8 mouse cellular contexts compared by ENCODE assay signal in genomic region chr17:81402636-81403035, GRCm38 (mm10). TPM values are rescaled to one million over a fixed set of nuclear protein-coding genes. Genes with fewer than 3 reads are reported as not detected.
DNase-seq lines count a peak whose midpoint lies in the region; ATAC-seq and TF ChIP-seq lines count a peak whose summit lies in the region.

No protein-coding gene starts in this region.

- no peak overlapping the region for H3K4me3 ChIP-seq in midbrain, postnatal 0 days (ENCODE audit: low read depth, low read length)
- H3K4me3 ChIP-seq in midbrain, embryonic 15.5 days, result no peak overlapping the region
- no peak overlapping the region for H3K4me3 ChIP-seq in heart, embryonic 14.5 days (ENCODE audit: control insufficient read depth in 1 of 2, insufficient read depth in 1 of 2, low read depth in 1 of 2, low read length in 2 of 2)
- H3K4me3 ChIP-seq in midbrain, embryonic 10.5 days, result no peak overlapping the region

- H3K4me1 ChIP-seq in midbrain, postnatal 0 days (ENCODE audit: insufficient read depth, low read length), result no peaks in the 10 kb centered on the region
- H3K4me1 ChIP-seq in midbrain, embryonic 15.5 days, result 0 out of 2 replicates have a peak, but pooled peaks cover 3% of the 10 kb centered on the region
- peaks cover 2 to 43% of the 10 kb centered on the region in 2 experiments; a peak in 3 of 4 replicates for H3K4me1 ChIP-seq in heart, embryonic 14.5 days (ENCODE audit: control insufficient read depth in 2 of 2, insufficient read depth in 2 of 2, low read length in 2 of 2)
- peaks cover 12% of the 10 kb centered on the region for H3K4me1 ChIP-seq in midbrain, embryonic 10.5 days

- peak; percentile 18 for DNase-seq in midbrain, postnatal 0 days (ENCODE audit: low spot score)
- DNase-seq in cerebellum, adult 11-12 months, result peak; percentile 53
- peak; percentile 77 for DNase-seq in lung, postnatal 10 days
- no peak for DNase-seq in embryo, embryonic 10.5 days (ENCODE audit: low spot score)
- no peak for DNase-seq in kidney, postnatal 10 days
- no peak for DNase-seq in midbrain, embryonic 10.5 days (ENCODE audit: low spot score)

- H3K9me3 ChIP-seq in midbrain, postnatal 0 days (ENCODE audit: low read length), result no peaks in the 10 kb centered on the region
- no peaks in the 10 kb centered on the region for H3K9me3 ChIP-seq in midbrain, embryonic 15.5 days
- H3K9me3 ChIP-seq in heart, embryonic 14.5 days (ENCODE audit: control insufficient read depth, low read length), result no peaks in the 10 kb centered on the region
- no peaks in the 10 kb centered on the region for H3K9me3 ChIP-seq in midbrain, embryonic 10.5 days (replicated peaks)

- H3K27me3 ChIP-seq in midbrain, postnatal 0 days (ENCODE audit: insufficient read depth, low read length), result no peaks in the 10 kb centered on the region
- H3K27me3 ChIP-seq in midbrain, embryonic 15.5 days (replicated peaks), result no peaks in the 10 kb centered on the region
- no peaks in the 10 kb centered on the region for H3K27me3 ChIP-seq in heart, embryonic 14.5 days (ENCODE audit: control insufficient read depth, insufficient read depth, low read length)
- H3K27me3 ChIP-seq in midbrain, embryonic 10.5 days (ENCODE audit: low read depth, poor library complexity, severe bottlenecking), result no peaks in the 10 kb centered on the region

- H3K27ac ChIP-seq in midbrain, postnatal 0 days (ENCODE audit: low read depth, low read length), result no peak overlapping the region
- no peak overlapping the region for H3K27ac ChIP-seq in midbrain, embryonic 15.5 days
- peak overlapping the region; percentile 60 to 65 for H3K27ac ChIP-seq in heart, embryonic 14.5 days (replicated peaks in 1 of 2; ENCODE audit: control insufficient read depth in 1 of 2, insufficient read depth in 1 of 2, low read depth in 2 of 2, low read length in 2 of 2)
- H3K27ac ChIP-seq in midbrain, embryonic 10.5 days (replicated peaks), result no peak overlapping the region

- no peak overlapping the region for H3K9ac ChIP-seq in midbrain, postnatal 0 days (replicated peaks; ENCODE audit: low read length, poor library complexity, severe bottlenecking)
- no peak overlapping the region for H3K9ac ChIP-seq in midbrain, embryonic 15.5 days
- no peak overlapping the region for H3K9ac ChIP-seq in heart, embryonic 14.5 days (ENCODE audit: low read length)

- H3K36me3 ChIP-seq in midbrain, postnatal 0 days (ENCODE audit: insufficient read depth, low read length), result peaks cover 3% of the 10 kb centered on the region
- H3K36me3 ChIP-seq in midbrain, embryonic 15.5 days (replicated peaks), result no peaks in the 10 kb centered on the region
- H3K36me3 ChIP-seq in heart, embryonic 14.5 days (ENCODE audit: control insufficient read depth, insufficient read depth, low read length), result peaks cover 82% of the 10 kb centered on the region
- no peaks in the 10 kb centered on the region for H3K36me3 ChIP-seq in midbrain, embryonic 10.5 days

- TF ChIP-seq CTCF in midbrain, postnatal 0 days (IDR thresholded peaks at IDR 0.05), result no peak

- ATAC-seq in midbrain, postnatal 0 days (ENCODE audit: low FRiP score), result no peak
- no peak for ATAC-seq in midbrain, embryonic 15.5 days (replicated peaks)
- peak; percentile 52 for ATAC-seq in heart, embryonic 14.5 days (ENCODE audit: insufficient number of reproducible peaks, insufficient read depth, low FRiP score, low read depth)

- 70% methylated on average over 2 of the region's 2 CpGs for WGBS in midbrain, postnatal 0 days
- 75% methylated on average over 2 of the region's 2 CpGs for WGBS in midbrain, embryonic 15.5 days
- WGBS in heart, embryonic 14.5 days, result 24% methylated on average over 2 of the region's 2 CpGs
- 84% methylated on average over 2 of the region's 2 CpGs for WGBS in midbrain, embryonic 10.5 days

- H3K4me2 ChIP-seq in midbrain, postnatal 0 days (ENCODE audit: low read depth, low read length, poor library complexity, severe bottlenecking), result no peak overlapping the region
- no peak overlapping the region for H3K4me2 ChIP-seq in midbrain, embryonic 15.5 days
- H3K4me2 ChIP-seq in heart, embryonic 14.5 days (ENCODE audit: low read length), result no peak overlapping the region

RNA-seq across cellular contexts. Expression of gene Gm11096, which starts 38.9 kb away (rescaled TPM):
- total RNA-seq in midbrain, postnatal 0 days (2014; rRNA removed), result not detected in 2 replicates
- polyA plus RNA-seq in midbrain, postnatal 0 days (2015; fragmentation: Nextera tagmentation; extraction: Ambion mirVana), result not detected in 2 replicates
- not detected in 2 replicates for polyA plus RNA-seq in midbrain, embryonic 15.5 days (2015; fragmentation: Nextera tagmentation; extraction: Ambion mirVana)
- polyA plus RNA-seq in heart, embryonic 14.5 days (2014; fragmentation: Nextera tagmentation; extraction: Ambion mirVana), result not detected in 2 replicates
- polyA plus RNA-seq in midbrain, embryonic 10.5 days (2016; fragmentation: Nextera tagmentation; extraction: Ambion mirVana), result not detected in 2 replicates

Comparison
In these comparisons a context has a peak if more than half of its experiments do, and no peak if none do; other contexts are left out.
1. DNase-seq: peak in midbrain, postnatal 0 days (single experiment), cerebellum, adult 11-12 months (single experiment) and lung, postnatal 10 days (single experiment); none in embryo, embryonic 10.5 days (single experiment), kidney, postnatal 10 days (single experiment) and midbrain, embryonic 10.5 days (single experiment).
2. H3K27ac ChIP-seq: peak in heart, embryonic 14.5 days (2 of 2); none in midbrain, postnatal 0 days (single experiment), midbrain, embryonic 15.5 days (single experiment) and midbrain, embryonic 10.5 days (single experiment).